Mouse (Mus musculus): Measurements from ENCODE around the gene Tmem218.
A peak's percentile ranks its signal among the peaks of the same experiment; 100 is the strongest.

Tmem218 gene

DNA sequence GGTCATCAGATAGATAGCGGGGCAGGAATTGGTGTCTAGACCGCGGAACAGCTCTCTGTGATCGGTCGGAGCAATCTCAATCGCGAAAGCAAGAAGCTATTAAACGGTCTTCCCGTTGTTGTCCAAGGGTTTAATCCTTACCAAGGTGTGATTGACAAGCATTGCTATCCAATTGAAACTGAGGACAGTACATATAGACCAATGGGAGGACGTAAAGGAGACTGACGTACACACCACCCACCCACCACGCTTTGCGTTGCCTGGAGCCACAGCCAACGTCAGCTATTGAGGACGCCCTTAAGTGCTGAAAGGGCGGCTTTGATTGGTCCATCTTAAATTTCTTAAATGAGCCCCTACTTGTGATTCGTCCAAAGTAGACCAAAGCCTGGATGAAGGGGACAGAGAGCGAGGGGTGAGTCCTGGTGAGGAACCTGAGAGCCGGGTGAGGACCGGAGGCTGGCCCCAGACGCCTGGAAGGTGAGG, at the start of gene Tmem218:
Gene Tmem218, plus strand, starts transcription at position 295 of the 483 bp plus-strand sequence.
- peak; percentile 97 for DNase-seq

DNA sequence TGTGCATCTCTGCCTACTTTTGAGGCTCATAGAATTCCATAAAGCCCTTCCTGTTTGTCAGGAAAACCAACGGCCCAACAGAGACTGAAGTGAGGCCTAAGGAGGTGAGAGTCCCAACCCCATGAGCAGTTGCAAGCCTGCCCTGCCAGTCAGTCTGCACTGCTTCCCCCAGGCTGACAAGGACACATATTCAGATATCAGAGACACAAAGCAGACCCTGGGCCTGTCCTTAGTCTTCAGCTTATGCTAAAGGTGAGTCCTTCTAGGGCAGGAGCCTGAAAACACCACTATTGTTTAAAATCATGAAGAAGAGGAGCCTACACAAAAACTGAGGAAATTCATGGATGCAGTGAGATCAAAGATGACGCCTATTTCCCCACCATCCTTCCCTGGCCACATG, 47.3 kb upstream of the Tmem218 start:
- no peak for DNase-seq

DNA sequence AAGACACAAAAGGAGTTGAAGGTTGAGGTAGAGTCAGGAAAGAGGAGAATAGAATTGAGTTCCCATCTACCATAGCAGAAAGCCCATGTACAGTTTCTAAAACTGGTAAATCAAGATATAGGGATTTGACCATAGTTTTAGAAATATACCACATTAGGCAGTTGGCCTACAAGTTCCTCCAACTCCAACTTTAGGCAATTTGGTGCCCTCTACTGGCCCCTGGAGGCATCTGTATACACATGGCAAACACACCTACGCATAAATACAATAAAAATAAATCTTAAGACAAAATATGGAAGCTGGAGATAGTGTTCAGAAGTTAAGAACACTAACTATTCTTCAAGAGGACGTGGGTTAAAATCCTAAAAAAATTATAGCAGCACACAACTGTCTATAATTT, 41.1 kb upstream of the Tmem218 start:
- DNase-seq: no peak

DNA sequence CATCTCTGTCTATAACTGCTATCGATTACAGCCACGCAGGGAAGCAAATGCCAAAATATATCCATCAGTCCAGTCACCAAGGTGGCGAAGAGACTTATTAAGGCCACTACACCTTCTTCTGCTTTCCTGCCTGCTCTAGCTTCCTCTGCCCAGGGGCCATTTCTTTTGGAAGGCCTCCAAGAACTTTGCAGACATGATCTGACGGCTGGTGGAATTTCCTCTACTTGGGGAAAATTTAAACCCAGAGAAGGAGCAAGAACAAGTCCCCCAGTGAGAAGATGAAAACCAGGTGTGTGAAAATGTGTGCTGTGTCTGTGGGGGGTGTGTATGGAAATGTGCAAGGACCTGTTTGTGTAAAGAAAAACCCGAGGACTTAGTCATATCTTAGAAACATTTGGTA, 34.6 kb upstream of the Tmem218 start:
- DNase-seq: no peak

DNA sequence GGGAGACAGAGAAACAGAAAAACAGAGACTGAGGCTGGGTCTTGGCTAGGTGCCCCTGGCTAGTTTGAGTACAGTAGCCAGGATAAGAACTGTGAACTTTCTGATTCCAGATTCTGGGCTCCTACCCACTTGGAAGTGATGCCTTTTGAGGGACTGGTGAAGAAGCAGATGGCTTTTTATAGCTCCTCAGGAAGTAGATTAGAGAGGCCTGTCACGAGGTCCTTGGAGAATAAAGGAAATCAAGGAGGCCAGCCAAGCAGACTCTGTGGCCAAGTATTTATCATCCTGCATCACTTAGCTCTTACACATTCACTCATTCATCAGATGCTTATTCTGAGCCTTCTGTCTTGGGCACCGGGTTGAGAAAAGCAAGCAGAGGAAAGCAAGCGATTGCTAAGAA, 32.0 kb upstream of the Tmem218 start:
- no peak for DNase-seq

DNA sequence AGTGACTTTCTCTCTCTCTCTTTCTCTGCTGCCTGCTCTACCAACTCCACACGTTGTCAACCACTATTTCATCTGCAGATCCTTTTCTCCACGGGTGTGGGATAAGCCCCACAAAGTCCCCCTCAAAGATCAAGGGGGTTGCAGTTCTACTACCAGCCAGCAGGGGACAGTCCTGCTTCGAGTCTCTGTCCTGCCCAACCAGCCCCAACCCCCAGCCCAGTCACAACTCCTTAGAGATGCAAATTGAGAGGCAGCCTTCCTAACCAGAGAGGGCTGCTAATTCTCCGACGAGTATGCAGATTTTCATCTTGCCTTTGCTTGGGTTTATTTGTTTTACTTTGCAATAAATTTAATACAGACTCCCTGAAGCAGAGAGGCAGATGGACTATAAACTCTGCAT, 30.9 kb upstream of the Tmem218 start:
- peak; percentile 23 for DNase-seq

DNA sequence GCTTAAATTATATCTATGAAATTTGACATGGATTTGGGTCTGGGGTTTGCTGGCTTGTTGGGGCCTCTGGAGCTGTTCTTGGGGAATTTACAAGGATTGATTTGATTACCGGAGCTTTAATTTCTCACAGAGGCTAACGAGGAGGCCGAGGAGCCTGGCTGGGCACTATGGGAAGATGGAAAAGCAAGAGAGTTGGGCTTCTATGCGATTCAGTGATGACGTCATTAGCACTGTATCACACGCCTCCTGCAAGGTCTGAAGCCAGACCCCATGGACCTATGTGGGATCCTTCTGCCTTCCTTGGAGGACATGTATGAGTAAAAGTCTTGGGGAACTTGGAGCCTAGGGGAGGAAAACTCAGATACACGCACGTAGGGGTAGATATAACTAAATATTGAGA, 30.5 kb upstream of the Tmem218 start:
- no peak for DNase-seq

DNA sequence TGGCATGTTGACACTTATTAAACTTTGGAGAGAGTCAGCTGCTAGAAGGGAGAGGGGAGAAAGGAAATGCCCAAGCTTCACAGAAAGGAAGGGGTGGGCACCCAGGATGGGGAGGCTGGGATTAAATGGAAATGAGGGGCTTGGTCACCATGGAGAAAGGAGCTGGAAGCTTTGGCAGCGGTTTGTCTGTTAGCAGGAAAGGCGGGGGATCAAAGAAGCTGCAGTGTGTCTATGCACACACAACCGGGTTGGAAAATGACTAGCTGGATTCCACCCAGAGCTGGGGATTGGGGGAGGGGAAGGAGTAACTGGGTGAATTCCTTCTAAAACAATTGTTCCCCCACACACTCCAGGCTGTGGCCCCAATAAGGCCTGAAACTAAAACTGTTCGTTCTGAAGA, 29.1 kb upstream of the Tmem218 start:
- DNase-seq: no peak

DNA sequence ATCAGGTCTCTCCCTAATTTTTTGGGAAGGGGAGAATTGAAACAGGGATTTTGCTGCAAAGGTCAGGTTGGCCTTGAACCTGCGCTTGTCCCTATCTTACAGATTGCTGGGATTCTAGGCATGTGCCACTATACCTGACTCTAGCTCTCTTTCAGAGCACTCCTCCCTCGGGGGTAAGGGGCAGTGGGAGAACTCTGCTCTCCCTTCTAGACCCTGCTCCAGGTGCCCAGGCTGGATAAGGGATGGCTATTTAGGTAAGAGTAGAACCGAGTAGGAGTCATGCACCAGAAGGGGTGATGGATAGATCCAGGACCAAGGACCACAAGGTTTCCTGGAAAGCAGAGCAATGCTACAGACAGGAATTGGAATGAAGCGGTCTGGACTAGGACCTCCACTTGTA, 28.4 kb upstream of the Tmem218 start:
- no peak for DNase-seq

DNA sequence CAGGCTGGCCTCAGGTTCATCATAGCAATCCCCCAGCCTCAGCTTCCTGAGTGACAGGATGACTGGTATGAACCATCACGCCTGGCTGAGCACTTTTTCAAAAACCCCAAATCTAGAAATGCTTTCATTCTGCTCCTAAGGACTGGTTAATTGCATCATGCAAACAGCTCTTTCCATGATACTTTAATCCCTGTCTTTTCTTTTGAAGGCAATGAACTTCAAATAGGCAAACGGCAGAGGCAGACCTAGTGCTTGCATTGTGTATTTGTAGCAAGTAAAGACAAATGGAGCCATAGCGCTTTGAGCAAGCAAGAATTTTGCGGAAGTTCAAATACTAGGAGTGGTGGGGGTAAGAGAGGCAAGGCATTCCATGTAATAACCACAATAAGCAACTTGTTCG, 26.4 kb upstream of the Tmem218 start:
- no peak for DNase-seq

DNA sequence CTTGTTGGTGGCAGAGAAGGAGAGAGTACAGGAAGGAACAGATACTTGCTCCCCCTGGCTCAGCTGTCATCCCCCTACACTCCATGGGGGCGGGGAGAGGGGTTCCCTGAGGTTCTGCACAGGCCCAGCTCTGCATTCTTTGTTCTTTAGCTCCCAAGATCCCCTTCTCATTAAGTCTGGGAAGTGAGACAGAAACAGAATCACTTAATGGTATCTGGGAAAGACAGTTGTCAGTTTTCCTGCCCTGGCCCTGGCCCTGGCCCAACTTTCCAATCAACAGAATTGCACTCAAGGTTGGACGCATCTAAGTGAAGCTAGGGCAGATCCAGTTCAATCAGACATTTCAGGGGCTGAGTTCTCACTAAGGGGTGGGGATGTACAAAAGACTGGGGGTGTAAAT, 24.8 kb upstream of the Tmem218 start:
- no peak for DNase-seq

DNA sequence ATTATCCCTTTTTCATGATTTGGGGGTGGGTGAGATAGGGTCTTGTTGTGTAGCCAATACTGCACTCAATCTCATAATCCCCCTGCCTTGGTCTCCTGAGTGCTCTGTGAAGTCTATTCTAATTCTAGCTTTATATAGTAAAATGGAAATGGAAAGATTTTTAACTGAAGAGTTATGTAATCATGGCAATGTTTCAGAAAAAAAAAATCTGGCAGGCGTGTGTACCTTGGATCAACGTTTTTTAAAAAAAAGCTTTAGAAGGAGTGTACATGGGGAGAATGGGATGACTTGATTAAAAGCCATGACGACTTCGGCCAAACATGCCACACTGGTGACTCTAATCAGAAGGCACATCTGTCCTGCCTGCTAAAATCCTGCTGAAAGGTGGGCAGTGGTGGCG, 20.6 kb upstream of the Tmem218 start:
- no peak for DNase-seq

DNA sequence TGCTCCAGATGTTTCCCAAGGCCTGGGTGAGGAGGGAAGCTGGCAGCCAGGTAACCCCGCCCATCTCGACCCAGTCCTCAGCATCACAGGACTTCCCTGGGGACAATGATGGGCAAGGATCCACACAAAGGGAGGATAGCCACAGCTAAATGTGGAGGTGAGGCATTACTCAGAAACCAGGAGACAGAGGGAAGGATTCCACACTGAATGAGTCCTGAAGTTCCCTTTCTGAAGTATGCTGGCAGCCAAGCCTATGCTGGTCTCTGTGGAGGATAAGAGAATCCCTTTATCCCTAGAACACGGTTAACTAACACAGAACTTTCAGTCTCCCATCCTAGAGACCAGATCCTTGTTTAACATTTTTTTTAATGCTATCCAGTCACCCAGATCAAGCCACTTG, 20.0 kb upstream of the Tmem218 start:
- no peak for DNase-seq

DNA sequence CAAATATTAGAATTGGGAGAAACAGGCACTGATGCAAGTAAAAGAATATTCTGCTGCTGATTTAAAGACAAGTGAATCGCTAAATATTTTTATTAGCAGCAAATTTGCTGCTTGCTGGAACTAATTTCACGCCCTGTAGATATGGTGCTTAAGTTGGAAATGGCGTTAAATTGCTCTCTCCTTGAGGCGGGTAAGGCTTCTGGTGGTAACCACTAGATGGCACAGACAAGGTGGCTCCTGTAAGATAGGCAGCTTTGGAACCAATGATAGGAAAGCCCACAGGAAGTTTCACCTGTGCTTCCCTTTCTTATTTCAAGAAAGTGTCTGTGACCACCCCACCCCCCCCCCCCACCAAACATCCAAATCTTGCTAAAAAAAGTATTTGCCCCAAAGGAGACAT, 11.0 kb upstream of the Tmem218 start:
- no peak for DNase-seq

DNA sequence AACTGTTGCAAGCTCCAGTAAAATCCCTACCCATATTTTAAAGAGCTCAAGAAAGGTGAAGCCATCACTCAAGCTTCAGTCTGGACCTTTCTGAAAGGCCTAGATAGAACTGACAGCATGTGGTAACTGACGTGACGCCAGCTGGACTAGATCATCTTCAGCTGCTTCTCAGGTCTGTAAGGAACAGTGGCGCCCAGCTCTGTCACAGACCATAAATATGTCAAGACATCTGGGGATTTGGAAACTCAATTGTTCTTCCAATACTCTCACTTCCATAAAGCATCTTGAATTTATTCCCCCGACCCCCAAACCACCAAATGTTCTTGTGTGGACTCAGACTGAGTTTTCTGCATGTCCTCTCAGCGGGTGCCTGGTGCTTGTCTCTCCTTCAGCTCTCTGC, 7.6 kb upstream of the Tmem218 start:
- no peak for DNase-seq

DNA sequence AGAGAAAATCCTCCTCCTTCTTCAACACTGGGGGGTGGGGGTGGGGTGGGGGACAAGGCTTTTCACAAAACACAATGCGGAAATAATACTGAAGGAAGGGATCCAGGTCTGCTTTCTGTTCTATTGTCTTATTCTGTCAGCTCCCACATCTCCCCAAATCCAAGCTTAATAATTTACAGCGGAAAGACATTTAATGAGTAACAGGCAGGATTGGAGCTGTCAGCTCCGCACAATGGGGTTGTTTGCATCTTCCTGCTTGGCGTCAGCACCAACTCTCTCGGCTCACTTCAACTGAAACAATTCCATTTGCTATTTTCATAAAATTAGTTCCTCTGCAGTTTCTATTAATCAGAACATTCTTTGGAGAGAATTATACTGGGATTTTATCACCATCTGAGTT, 4.1 kb upstream of the Tmem218 start:
- DNase-seq: peak; percentile 12

DNA sequence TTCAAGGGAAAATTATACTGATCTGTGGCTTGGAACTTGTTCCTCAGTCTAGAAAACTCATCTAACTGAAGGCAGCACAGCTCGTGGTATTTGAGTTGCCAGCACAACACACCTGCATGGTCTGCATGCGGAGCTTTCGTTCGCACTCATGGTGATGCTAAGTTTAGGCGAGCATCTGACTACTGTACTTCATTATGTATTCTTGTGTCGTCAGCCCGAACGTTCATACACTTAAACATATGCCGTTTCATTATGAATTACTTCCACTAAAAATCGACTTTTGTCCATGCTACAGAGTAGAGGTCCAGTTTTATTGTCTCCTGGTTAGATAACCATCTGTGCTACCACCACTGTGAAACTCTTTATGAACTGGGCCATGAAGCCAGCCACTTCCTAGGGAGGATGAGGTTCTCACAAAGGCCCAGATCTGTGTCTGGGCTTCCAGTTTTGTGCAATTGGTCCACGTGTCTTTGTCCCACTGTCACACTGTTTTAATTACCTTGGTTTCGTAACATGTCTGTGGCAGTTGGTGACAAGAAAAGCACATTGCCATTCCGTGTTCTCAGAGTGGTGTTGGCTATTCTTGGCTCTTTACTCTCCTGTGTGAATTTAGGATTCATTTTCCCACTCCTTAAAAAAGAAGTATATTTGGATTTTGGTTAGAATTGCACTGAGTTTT, 5.2 kb downstream of the Tmem218 start:
- no peak for DNase-seq

DNA sequence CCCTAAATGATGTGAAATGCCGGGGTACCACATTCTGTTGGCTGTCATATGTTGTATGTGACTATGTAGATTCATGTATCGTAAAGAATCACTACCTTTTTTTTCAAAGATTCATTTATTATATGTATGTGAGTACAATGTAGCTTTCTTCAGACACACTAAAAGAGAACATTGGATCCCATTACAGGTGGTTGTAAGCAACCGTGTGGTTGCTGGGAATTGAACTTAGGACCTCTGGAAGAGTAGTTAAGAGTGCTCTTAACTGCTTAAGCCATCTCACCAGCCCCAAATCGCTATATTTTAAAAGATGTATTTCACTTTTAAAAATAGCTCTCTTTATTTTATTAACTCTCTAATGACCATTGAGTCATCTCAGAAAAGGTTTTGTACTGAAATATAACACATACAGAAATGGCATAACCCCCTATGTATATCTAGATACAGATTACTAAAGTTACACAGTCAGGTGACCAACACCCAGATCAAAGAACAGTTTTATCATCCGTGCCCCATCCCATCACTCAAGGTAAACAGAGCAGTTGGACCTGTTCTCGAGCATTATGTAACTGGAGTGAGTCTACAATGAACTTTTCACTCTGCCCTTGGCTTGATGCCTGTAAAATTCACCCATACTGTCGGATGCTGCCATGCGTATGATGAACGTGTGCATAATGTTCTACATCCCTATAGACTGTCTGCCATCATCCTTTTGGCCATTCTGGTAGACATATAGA, 6.5 kb downstream of the Tmem218 start:
- DNase-seq: no peak

DNA sequence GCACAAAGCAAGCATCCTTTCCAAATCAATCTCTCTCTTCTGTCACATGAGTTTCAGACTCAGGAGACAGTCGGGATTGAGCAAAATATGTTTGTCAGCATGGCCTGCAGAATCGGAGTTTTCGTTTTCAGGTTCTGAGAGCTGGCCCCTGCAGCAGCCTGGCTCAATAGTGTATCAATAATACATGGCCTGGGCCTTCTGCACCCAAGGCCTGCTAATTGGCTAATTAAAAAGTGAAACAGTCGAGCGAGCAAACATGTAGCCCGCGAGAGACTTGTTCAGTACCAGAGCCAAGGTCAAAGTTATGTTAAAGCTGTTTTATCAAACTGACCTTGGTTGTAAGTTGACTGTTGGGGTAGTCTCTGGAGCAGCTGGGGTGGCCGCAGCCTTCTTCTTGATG, 12.7 kb downstream of the Tmem218 start:
- no peak for DNase-seq

DNA sequence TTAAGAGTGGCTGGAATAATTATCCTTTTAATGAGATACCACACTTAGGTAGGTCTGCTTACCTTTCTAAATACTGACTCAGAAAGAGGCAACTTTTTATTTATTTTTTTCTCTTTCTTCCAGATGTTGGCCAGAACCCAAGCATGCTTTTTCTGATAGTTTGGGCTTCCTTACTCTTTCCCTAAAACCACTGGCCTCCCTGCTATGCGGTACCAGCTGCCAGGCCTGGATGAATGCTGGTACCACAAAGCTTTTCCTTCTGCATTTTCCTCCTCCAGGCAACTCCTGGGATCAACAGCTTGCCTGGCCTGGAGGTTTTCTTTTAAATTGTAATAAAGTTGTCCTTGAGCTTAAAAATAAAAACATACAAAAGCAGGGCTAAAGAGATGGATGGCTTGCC, 17.6 kb downstream of the Tmem218 start:
- no peak for DNase-seq

DNA sequence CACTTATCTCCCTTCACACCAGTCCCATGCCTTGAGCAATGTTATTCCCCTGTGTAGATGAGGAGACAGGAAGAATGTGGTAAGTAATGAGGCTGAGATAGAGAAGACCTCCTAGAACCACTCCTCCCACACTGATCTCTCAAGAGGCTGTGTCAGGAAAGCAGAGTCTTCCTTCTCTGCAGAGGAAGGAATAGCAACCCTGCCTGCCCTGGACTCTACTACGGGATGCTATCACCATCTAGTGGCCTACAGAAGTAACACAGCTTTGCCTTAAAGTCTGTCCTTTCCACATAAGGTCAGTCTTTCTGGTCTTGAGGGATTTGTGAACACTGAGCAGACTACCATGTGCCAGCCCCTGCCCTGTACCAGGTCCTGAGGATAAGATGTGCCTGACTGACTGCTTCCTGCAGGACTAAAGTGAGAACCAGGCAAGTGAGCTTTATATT, 21.9 kb downstream of the Tmem218 start:
- DNase-seq: peak; percentile 30

DNA sequence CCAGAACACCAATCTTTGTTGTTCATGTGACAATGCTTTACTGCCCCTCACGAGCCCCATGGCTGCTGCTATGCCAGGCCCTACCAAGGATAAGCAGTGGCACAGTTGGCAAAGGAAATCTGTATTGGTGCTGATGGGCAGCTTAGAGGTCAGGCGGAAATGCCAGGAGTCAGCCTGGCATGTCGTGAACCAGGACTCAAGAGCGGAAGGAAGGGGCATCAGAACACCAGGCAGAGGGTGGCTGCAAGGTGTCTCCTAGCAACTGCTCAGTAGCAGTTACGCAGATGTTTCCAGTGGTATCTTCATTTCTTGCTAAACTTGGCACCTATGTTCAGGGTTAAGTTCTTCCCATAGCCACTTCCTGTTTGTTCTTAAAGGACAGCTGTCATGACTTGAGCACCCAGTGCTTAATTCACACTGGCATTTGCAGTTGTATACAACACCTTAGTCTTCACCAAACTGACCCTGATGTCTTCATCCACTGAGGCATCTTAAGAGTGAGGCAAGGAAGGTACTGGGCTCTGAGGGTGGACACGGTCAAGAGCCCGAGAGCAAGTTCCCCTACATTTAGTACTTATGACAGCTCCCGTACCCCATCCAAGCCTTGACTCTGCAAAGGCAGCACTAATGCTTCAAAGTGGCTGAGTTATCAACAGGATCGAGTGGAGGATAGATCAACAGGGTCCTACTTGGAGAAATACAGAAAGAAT, 22.6 kb downstream of the Tmem218 start:
- DNase-seq: no peak

DNA sequence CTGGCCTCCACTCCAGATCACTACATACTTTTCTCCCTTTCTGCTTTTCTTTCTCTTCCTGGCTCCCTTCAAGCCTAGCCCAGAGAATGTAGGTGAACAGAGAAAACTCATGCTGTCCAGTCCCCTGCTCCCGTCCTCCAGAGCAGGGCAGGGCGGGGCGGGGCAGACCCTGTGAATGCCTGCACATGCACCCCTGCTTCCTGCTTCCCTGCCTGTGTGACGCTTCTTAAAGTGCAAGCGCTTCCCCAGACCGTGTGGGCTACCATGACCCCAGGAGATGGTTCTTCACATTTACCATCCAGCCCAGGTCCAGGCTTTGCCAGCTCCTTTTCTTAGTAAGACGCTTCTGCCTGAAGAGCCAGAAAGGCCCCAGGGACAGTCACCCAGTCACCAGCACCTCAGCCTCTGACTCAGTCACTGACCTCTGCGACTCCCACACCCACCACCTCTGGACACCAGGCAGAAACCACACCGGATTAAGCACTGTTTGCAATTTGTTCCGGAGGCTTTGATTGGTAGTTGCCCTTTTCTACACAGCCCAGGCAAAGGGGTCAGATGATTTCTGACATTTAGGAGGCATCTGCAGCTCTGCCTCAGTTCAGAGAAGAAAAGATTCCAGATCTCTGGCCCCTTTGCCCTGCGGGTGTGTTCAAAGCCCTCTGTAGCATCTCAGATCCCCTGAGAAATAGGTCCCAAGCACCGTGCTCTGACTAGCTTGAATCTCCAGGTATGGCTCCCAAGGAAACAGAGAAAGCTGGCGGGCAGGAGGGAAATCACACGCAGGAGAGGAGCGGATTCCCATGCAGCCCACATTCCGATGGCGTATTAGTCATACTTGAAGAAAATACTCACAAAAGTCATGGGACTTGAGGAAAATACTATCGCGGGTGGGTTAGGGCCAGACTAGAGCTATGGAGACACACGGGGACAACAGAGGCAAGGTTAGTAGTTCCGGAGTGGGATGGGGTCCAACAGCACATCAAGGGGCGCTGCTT, 24.5 kb downstream of the Tmem218 start:
- DNase-seq: no peak
